Mouse (Mus musculus) forebrain, embryonic 10.5 days (tissue): ENCODE measurements around the gene Nup37. TPM values are rescaled to one million over a fixed set of nuclear protein-coding genes. Genes with fewer than 3 reads are reported as not detected.

Experiments used
- DNase-seq: peaks from one replicate; pipeline ENCODE4 v3.0.0-alpha.2; 2017; ENCODE audit warnings: low spot score; ENCODE audit errors: extremely low spot score
- H3K27ac ChIP-seq: fragments of 300-500 bp; sonication (generic); 2 replicates; pipeline ENCODE4 v1.5.1; 2016; ENCODE audit warnings: mild to moderate bottlenecking
- H3K27me3 ChIP-seq: fragments of 300-500 bp; sonication (generic); 2 replicates; pipeline ENCODE4 v1.6.1; 2016; ENCODE audit warnings: mild to moderate bottlenecking; ENCODE audit not compliant: poor library complexity, severe bottlenecking
- H3K36me3 ChIP-seq: fragments of 300-500 bp; sonication (generic); replicated peaks from 2 replicates; pipeline ENCODE4 v1.6.1; 2016; ENCODE audit warnings: mild to moderate bottlenecking, moderate library complexity
- H3K4me1 ChIP-seq: fragments of 300-500 bp; sonication (generic); 2 replicates; pipeline ENCODE4 v1.6.1; 2016
- H3K4me3 ChIP-seq: fragments of 300-500 bp; sonication (generic); 2 replicates; pipeline ENCODE4 v1.5.1; 2016; ENCODE audit warnings: mild to moderate bottlenecking, moderate library complexity
- H3K9me3 ChIP-seq: fragments of 300-500 bp; sonication (generic); 2 replicates; pipeline ENCODE4 v1.6.1; 2016; ENCODE audit warnings: mild to moderate bottlenecking, moderate library complexity
- WGBS: fragments of 180-500 bp; shearing (Covaris S2); methylation state at CpG from one replicate; pipeline ENCODE4 v1.1.7; 2016; 5-methylcytosine and 5-hydroxymethylcytosine counted together
- polyA plus RNA-seq: library from polyadenylated mRNA; unstranded; fragments of >200 nt; fragmentation: Nextera tagmentation; extraction: Ambion mirVana; gene quantifications from 2 replicates; pipeline ENCODE4 v1.2.1, GENCODE M21; 2016

Nup37 gene
- polyA plus RNA-seq: 116 and 118 TPM in 2 replicates

DNA sequence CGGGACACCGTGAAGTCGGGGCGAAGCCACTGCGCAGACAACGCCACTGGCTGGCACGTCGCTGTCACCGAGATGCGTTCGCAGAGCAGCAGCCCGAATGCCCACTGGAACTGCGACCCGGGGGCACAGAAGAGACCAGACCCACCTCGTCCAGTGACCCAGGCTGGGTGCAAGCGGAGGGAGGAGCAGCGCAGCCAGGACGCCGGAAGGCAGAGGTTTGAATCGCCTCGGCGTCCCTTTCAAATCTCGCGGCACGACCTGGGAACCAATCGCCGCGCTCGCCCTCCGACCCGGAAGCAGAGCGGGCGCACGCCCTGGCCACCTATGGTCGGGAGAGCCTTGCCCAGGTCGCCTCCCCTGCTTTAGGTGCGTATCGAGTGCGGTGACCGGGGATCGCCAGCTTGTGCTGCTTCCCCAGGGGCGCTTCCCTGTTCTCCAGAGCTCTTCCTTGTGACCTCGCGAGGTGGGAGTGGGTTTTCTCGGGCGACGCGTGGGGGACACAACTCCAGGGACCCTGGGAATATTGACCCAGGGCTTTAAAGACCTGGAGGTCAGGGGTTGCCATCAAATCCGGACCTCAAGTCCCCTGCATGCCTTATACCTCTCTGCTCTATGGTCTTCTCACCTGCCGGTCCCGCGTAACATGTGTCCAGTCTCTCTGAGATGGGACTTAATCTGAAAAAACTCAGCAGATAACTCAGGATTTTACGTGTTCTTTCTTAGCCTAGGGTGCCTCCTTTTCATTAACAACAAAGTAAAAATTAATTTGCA lies at the start of gene Nup37, which contains the start of gene Parpbp:
Gene Nup37, plus strand, starts transcription at position 286 of the 771 bp plus-strand sequence.
Gene Parpbp, minus strand, starts transcription at position 235 of the 771 bp plus-strand sequence.
- peak within 1 kb of the TSS; percentile 88 for H3K27ac ChIP-seq
- H3K27me3 ChIP-seq: no peaks in the 10 kb centered on the region
- peaks cover 28% of the 10 kb centered on the region for H3K4me1 ChIP-seq
- H3K4me3 ChIP-seq: peak within 1 kb of the TSS; percentile 88
- H3K9me3 ChIP-seq: no peaks in the 10 kb centered on the region
- WGBS: under 1% methylated on average over 53 of the region's 53 CpGs
- peak; percentile 91 for DNase-seq
- peaks cover 56% of the 10 kb centered on the region for H3K36me3 ChIP-seq

DNA sequence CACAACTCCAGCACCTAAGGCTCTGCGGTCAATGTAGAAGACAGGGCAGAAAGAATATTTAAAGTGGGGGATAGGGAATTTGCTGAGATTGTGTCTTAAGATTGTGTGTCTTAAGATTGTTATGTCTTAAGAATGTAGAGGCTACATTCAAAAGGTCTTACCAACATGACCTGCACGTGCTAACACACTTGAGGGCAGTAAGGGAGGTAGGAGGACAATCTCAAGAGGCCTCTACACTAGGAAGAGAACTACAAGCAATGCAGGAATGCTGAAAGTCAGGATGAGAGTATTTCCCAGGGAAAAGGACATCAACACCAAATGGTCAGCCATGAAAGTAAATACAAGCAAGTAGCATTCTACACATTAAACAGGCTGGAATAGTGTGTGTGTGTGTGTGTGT lies 40.6 kb upstream of the Nup37 start:
- DNase-seq: no peak
- Histone ChIP-seq H3K4me1 (no peaks in the 10 kb centered on the region), H3K4me3 (no peak overlapping the region), H3K27me3 (no peaks in the 10 kb centered on the region), H3K27ac (no peak overlapping the region), H3K9me3 (no peaks in the 10 kb centered on the region), H3K36me3 (peaks cover 21% of the 10 kb centered on the region)
- WGBS: 91% methylated on average over 2 of the region's 2 CpGs

DNA sequence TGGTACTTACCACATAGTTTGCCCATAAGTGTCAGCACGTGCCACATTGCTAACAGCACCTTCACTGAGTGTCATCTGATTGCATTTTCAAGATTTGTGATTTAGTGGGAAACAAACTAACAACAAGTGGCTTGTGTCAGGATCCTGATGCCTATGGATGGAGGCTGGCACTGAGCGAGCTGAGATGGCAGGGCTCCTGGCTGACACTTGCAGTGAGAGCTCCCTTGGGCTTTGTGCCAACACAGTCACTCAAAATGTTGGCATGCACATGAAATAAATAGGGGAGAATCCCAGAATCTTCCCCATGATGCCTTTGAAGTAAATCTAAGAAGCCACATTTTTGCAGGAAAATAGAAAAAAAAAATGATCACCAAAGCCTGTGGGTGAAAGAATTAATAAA lies 33.5 kb upstream of the Nup37 start:
- Histone ChIP-seq H3K4me3 (no peak overlapping the region), H3K4me1 (no peaks in the 10 kb centered on the region), H3K9me3 (no peaks in the 10 kb centered on the region), H3K27ac (no peak overlapping the region), H3K36me3 (peaks cover 31% of the 10 kb centered on the region), H3K27me3 (no peaks in the 10 kb centered on the region)
- 88% methylated on average over 2 of the region's 2 CpGs for WGBS
- DNase-seq: no peak

DNA sequence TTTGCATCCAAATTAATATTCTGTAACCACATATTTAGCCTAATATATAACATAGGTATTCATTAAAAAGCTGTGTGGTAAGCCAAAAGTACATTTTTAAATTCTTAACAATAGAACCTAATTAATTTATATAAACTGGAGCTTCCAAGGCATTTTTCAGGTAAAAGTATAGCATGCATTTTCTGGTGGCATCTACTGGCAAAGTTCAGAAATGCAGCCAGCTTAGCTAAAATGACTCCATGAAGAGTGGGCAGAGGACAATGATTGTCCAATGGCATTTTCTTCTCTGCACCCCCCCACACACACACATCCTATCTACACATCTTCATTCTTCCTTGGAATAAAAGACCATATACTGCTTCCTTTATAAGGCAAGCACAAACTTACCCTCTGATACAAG lies 27.1 kb upstream of the Nup37 start:
- H3K27ac ChIP-seq: no peak overlapping the region
- no peaks in the 10 kb centered on the region for H3K27me3 ChIP-seq
- DNase-seq: no peak
- no peaks in the 10 kb centered on the region for H3K4me1 ChIP-seq
- H3K36me3 ChIP-seq: peaks cover 30% of the 10 kb centered on the region
- H3K9me3 ChIP-seq: no peaks in the 10 kb centered on the region
- H3K4me3 ChIP-seq: no peak overlapping the region

DNA sequence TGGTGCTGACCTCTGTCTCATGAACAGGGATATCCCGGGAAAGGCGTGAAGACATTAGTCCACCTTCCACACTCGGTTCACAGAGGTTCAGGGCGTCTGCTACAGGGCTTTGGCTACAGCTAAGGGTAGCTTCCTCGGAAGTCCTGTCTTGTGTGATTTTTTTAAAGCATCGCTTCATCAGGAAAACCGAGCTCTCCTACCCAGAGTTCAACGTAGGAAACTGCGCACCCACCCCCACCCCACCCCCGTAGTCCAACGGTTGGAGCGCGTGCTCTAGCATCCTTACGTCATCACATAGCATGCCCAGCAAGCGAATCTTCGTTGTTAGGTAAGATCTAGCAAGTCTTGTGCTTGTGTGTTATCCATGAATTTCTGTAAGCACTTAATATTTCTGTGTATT lies 11.2 kb upstream of the Nup37 start:
- Histone ChIP-seq H3K4me3 (no peak overlapping the region), H3K4me1 (no peaks in the 10 kb centered on the region), H3K9me3 (no peaks in the 10 kb centered on the region), H3K27me3 (no peaks in the 10 kb centered on the region), H3K27ac (no peak overlapping the region), H3K36me3 (peaks cover 31% of the 10 kb centered on the region)
- 95% methylated on average over 16 of the region's 16 CpGs for WGBS
- DNase-seq: no peak

DNA sequence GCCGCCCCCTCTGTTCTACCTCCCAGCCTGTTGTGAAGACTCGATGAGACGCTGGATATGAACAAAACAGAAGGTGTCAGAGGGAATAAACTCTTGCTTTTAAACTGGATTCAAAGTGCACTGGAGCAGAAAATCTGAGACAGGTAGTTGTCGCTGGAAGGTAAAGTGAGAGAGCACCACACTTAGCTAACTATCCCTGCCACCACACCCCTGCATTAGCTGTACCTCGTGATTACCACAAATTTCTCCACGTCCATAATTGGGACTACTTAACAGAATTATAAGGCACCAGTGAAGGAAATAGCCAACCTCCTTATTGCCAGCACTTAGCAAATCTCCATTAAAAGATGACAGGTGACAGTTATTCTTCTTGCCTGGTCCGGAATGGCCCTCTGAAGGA lies 605 bp upstream of the Nup37 start:
- no peak for DNase-seq
- Histone ChIP-seq H3K27me3 (no peaks in the 10 kb centered on the region), H3K4me1 (peaks cover 28% of the 10 kb centered on the region), H3K4me3 (peak overlapping the region; percentile 88), H3K9me3 (no peaks in the 10 kb centered on the region), H3K27ac (peak overlapping the region; percentile 88), H3K36me3 (peaks cover 50% of the 10 kb centered on the region)
- WGBS: 23% methylated on average over 7 of the region's 7 CpGs

DNA sequence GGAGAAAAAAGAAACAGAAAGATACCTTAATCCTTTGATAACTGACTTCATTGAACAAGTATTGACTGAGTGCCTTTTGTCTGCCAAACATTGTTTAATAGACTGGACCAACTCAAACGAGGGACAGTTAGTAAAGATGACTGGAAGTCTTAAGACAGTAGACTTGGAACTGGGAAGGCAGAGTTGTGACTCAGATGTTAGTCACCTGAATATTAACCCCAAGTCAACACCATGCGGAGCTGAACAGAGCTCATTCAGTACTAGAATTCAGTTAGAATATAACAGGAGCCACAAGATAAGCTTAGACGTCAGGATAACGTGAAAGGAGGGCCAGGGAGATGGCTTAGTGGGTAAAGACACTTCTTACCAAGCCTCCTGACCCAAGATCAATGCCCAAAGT lies 3.6 kb downstream of the Nup37 start:
- no peak overlapping the region for H3K4me3 ChIP-seq
- H3K9me3 ChIP-seq: no peaks in the 10 kb centered on the region
- H3K4me1 ChIP-seq: peaks cover 19% of the 10 kb centered on the region
- WGBS: 91% methylated on average over 4 of the region's 4 CpGs
- DNase-seq: no peak
- no peaks in the 10 kb centered on the region for H3K27me3 ChIP-seq
- no peak overlapping the region for H3K27ac ChIP-seq
- peaks cover 68% of the 10 kb centered on the region for H3K36me3 ChIP-seq

DNA sequence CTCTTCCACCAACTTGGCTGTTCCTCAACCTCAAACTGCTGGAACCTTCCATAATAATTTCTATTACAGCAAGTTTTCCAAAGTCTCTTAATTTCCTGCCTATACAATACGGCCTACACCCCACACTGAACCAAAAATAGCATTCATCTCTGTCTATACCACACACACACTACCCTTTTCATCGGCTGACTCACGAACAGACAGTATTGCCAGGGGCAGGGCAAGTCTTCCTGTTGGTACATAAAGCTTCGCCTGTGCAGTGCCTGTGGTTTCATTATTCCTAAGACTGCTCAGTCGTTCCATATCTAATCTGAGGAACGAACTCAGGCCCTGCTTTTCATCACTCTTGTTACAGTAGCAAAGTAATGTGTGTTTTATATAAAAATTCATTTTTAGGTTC lies 4.9 kb downstream of the Nup37 start:
- H3K27me3 ChIP-seq: no peaks in the 10 kb centered on the region
- H3K9me3 ChIP-seq: no peaks in the 10 kb centered on the region
- WGBS: 86% methylated on average over 6 of the region's 6 CpGs
- H3K27ac ChIP-seq: no peak overlapping the region
- peaks cover 7% of the 10 kb centered on the region for H3K4me1 ChIP-seq
- peaks cover 76% of the 10 kb centered on the region for H3K36me3 ChIP-seq
- no peak for DNase-seq
- H3K4me3 ChIP-seq: no peak overlapping the region

DNA sequence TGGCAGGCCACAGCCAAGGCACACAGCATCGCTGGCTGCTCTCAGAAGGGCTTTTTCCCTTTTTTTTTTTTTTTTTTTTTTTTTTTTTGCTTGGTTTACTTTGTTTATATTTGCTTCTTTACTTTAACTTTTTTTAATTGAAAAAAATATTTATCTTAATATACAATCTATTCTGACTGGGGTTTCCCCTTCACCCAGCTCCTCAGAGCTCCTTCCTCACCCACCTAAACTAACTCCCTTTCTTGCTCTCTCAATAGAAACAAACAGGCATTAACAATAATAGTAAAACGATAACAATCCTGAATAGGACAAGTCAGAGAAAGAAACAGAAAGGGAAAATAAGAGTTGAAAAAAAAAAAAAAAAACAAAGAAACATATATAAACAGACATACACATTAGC lies 15.3 kb downstream of the Nup37 start:
- no peak overlapping the region for H3K27ac ChIP-seq
- no peak for DNase-seq
- peaks cover 7% of the 10 kb centered on the region; the same call in 1 of the 2 replicates for H3K9me3 ChIP-seq
- H3K4me3 ChIP-seq: no peak overlapping the region
- no peaks in the 10 kb centered on the region for H3K27me3 ChIP-seq
- no peaks in the 10 kb centered on the region for H3K4me1 ChIP-seq
- H3K36me3 ChIP-seq: peaks cover 73% of the 10 kb centered on the region
- 96% methylated on average over 2 of the region's 2 CpGs for WGBS

DNA sequence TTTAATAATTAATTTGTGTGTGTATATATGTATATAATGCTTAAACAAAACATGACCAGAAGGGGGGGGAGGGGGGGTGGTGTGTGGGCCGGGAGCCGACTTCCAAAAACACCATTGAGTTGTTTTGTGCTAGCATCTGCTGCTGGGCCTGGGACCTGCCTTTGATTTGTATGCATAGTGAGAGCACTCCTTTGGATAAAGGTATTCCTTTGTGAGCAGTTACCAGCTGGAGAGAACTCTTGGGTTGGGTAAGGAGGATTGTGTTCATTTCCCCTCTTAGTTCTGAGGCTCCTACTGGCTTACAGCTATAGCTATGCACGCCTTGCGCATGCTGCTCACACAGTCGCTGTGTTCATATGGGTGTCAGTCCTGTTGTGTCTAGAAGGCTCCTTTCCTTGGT lies 15.9 kb downstream of the Nup37 start:
- Histone ChIP-seq H3K36me3 (peaks cover 68% of the 10 kb centered on the region), H3K4me1 (no peaks in the 10 kb centered on the region), H3K4me3 (no peak overlapping the region), H3K27me3 (no peaks in the 10 kb centered on the region), H3K9me3 (peaks cover 7% of the 10 kb centered on the region; the same call in 1 of the 2 replicates), H3K27ac (no peak overlapping the region)
- no peak for DNase-seq
- WGBS: 95% methylated on average over 5 of the region's 5 CpGs

DNA sequence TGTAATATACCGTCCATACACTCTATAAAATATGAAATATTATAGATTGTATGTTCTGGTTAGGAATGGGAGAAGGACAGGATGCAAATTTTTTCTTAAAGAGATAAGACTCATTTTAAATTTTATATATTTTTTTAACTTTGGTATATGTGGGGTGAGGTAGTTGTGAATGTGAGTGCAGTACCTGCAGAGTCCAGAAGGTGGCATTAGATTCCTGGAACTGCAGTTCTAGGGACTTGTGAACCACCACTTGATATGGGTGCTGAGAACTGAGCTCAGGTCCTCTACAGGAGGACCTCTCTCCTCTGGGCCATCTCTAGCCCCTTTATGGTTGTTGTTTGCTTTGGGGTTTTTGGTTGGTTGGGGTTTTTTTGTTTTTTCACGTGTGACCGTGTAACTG lies 19.4 kb downstream of the Nup37 start:
- no peaks in the 10 kb centered on the region for H3K4me1 ChIP-seq
- H3K27ac ChIP-seq: no peak overlapping the region
- peaks cover 7% of the 10 kb centered on the region; the same call in 1 of the 2 replicates for H3K9me3 ChIP-seq
- DNase-seq: no peak
- no peaks in the 10 kb centered on the region for H3K27me3 ChIP-seq
- WGBS: 95% methylated on average over 3 of the region's 3 CpGs
- peaks cover 49% of the 10 kb centered on the region for H3K36me3 ChIP-seq
- H3K4me3 ChIP-seq: no peak overlapping the region

DNA sequence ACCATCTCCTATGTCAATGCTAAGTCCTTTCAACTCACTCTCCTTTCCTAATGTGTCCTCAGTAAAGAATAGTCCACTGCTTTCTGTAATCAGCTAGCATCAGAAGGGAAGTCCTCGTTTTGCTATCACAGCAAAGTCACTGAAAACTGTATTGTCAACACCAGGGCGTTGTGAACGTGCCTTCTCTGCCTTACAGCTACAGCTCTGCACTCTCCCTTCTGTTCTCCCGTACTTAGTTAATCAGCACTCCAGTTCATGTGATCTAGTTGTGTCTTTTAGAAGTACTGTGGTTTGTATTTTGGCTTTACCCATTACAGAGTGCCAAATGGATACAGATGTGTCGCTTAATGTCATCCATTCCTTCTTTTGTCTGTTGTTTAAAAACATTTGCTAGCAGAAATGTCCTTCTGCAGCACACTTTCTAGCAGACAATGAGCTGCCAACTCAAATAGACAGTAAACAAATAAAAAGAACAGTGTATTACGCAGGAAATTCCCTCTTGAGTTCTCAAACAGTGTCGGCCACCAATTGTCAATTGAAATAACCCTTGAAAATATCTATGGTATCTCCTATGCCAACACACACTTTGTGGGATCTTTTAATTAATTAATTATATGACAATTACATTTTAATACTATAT lies 20.8 kb downstream of the Nup37 start:
- WGBS: 92% methylated on average over 7 of the region's 7 CpGs
- H3K27me3 ChIP-seq: no peaks in the 10 kb centered on the region
- DNase-seq: no peak
- peaks cover 43% of the 10 kb centered on the region for H3K36me3 ChIP-seq
- H3K27ac ChIP-seq: no peak overlapping the region
- H3K4me3 ChIP-seq: no peak overlapping the region
- H3K9me3 ChIP-seq: peaks cover 7% of the 10 kb centered on the region; the same call in 1 of the 2 replicates
- H3K4me1 ChIP-seq: no peaks in the 10 kb centered on the region

DNA sequence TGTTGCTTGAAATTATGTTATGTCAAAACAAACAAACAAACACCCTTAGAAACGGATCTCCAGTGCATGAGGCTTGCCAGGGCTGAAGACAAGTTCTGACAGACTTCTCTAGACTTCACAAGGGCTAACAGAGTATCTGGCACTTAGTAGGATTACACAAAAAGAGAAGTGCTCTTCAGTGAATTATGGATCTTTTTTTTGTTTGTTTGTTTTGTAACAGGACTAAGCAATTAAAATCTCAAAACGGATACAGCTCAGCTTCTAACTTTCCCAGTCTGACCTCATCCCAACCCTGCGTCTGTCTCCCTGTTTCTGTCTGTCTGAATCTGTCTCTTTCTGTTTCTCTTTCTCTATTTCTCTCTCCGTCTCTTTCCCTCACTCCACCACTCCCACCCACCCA lies 53.7 kb downstream of the Nup37 start:
- H3K4me3 ChIP-seq: peak overlapping the region; percentile 68
- H3K27ac ChIP-seq: peak overlapping the region; percentile 92

More for the DNA sequence above, 53.7 kb downstream of the Nup37 start:
- no peaks in the 10 kb centered on the region for H3K27me3 ChIP-seq
- H3K36me3 ChIP-seq: peaks cover 6% of the 10 kb centered on the region
- H3K4me1 ChIP-seq: peaks cover 13% of the 10 kb centered on the region
- 25% methylated on average over 4 of the region's 4 CpGs for WGBS
- no peak for DNase-seq
- no peaks in the 10 kb centered on the region for H3K9me3 ChIP-seq
